Mouse (Mus musculus) liver, adult 2 months (tissue): Measurements from ENCODE around the gene Per3.

Experiments used
- CTCF ChIP-seq: fragments of 200-500 bp; IDR thresholded peaks from 2 replicates; pipeline ENCODE4 v1.5.1; 2011; ENCODE audit warnings: low read depth, low read length, control low read depth
- POLR2A ChIP-seq: fragments of 200-500 bp; IDR thresholded peaks from 2 replicates; pipeline ENCODE4 v1.6.1; 2011; ENCODE audit warnings: low read length, control low read depth; ENCODE audit not compliant: insufficient read depth; ENCODE audit errors: extremely low read depth

DNA sequence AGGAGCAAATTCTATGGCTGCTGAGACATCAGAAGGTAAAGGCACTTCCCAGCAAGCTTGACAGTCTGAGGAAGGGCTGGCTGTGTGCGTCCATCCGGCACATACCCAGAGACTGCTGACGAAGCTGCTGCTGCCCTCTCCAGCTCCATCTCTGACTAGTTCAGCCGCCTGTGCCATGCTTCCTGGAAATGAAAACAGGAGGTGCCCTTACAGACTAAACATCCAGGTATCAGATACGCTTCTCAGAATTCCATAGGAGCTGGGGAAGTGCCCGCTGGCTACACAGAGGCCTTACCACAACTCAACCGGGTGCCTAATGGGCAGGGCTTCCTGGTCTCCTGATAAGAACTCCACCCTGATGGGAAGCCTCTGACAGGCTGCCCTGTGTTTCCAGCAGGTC is 85.9 kb downstream of the Per3 start:
- TF ChIP-seq CTCF, result no peak
- TF ChIP-seq POLR2A, result no peak
